Mouse (Mus musculus): ENCODE data around the gene Galnt6.
A peak's percentile ranks its signal among the peaks of the same experiment; 100 is the strongest.
"Not testable (repeated sequence)": the region's sequence is repeated elsewhere in the genome, so short reads cannot be mapped to it uniquely, and the experiment has no call there.

Gene Galnt6

DNA sequence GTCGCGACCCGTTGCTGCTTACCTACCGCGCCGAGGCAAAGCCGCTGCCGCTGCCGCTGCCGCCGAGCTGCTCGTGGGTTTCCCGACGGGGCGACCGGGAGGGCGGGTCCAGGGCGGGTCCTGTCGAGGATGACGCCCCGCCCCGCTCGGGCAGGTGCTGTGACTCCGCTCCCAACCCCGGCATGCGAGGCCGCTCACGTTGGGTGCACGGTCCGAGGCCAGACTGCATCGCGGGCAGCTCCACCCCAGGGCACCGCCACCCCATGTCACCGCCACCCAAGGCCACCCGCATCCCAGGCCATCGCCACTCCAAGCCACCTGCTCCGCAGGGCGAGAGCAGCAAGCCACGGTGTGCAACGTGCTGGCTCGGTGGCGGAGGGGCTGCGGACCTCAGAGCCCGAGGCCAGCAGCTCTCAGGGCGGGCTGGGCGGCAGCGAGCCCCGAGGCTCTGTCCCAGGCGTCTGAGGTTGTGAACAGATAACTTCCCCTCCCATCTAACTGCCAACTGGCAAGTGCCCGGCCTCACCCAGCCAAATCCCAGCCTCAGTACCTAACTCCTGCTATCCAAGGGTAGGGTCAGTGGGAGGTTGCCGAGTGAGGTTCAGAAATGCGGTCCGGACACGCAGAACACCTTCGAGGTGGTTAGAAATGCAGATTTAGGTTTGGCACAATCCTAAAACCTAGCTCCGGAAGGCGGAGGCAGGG is at the start of gene Galnt6:
Gene Galnt6 (minus strand): TSS at position 96 of the 705 bp plus-strand sequence.
- DNase-seq = no peak

DNA sequence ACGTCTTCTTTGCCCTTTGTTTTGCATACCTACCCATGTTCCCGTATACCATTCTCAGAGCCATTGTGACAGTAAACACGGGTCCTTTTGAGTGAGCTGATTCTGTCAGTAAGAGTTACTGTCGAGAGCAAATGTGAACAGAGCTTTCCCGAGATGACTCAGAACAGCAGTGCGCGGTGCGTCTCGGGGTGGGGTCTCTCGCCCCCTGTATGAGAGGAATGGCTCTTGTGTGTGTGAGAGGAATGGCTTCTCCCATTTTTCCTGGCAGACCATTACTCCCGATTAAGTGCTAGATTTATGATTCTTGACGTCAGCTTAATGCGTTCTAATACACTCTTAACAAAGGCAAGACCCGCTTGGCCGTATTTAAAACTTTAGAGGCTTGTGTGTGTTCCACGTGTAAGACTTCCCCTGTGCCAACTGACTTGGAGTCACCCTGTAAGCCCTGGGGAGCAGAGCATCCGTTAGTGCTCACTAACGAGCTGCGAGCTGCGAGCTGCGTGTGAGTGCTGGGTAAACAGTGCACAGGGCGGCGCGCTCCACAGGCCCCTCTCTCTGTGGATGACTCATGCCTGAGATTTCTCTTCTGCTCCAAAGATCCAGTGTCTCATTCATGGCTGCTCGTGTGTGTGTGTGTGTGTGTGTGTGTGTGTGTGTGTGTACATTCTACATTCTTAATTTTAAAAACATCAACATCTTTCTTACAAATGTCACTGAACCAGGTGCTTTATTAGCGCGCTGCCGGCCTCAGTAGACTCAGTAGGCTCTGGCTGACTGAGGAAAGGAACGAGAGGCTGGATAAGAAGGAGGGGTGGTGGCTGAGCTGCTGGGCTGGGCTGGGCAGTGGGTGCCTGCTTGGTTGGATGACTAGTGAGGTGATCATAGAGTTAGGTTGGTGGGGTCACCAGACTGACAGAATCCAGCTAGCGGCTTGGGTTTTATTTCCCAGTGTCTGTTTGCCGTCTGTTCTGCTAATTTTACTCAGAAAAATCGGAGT is 48.1 kb upstream of the Galnt6 start:
- no peak for DNase-seq

DNA sequence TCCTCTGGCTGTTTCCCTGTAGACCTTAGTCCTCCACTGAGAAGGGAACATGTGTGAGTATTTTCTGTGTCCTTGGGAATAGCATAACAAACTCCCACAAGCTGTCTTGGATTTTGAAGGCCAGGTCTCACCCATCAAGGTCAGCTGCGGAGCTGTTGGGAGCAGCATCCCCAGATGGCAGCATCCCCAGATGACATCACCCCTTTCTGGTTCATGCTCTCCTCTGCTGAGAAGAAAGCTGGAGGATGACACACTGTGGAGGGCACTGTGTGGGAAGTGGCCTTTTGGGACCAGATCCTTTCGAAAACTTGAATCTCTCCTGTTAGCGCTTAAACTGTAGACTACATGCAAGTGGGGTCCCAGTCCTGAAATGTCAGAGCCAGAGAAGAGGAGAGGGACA is 47.2 kb upstream of the Galnt6 start:
- no peak for DNase-seq

DNA sequence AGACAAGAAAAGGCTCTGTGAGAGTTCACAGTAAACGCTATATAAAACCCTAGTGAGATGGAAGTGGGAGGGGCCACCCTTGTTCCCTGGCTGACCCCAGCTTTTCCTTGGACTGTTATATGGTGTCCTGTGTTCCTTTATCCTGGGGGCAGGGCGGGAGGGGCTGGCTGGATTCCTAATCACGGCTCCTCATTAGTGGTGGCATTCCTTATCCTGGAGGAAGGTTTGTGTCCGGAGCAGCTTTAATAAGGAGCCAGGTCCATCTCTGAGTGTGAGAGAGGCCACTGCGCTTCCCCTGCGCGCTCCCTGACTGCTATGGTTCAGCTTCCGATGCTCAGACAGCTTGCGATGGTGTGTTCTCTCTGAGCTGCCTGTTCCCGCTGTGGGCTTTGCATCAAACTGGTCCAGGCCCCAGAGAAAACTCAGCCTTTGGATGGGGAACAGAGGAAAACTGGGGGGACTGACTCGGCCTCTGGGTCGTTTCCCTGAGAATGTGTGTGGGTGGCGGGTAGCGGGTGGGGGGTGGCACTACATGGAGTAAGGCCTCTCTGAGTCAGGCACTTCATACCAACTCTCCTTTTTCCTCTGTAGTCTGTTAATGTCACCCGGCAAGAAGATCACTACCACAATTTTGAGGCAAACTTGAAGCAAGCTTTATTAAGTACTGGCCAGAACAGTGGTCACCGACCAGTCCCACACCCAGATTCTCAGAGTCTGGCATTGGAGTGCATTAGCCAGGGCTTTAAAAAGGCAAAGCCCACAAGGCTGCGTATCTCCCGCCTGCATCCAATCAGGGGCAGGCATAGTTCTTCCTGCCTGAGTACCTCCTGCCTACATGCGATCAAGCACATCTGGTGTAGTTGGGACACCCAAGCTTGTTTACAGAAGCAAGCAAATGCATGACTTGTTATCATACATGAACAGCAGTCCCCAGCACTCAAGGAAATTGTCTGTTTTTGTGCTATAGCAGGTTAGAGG is 46.3 kb upstream of the Galnt6 start:
- no peak for DNase-seq

DNA sequence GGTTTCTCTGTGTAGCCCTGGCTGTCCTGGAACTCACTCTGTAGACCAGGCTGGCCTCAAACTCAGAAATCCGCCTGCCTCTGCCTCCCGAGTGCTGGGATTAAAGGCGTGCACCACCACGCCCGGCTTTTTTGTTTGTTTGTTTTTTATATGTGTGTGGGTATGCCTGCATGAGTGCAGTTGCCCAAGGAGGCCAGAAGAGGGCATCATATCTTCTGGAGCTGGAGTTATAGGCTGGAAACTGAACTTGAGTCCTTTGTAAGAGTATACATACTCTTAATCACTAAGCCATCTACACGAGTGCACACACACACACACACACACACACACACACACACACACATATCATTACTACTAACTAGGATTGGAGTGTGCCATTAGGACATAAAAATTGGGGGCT is 44.7 kb upstream of the Galnt6 start:
- not testable (repeated sequence) for DNase-seq

DNA sequence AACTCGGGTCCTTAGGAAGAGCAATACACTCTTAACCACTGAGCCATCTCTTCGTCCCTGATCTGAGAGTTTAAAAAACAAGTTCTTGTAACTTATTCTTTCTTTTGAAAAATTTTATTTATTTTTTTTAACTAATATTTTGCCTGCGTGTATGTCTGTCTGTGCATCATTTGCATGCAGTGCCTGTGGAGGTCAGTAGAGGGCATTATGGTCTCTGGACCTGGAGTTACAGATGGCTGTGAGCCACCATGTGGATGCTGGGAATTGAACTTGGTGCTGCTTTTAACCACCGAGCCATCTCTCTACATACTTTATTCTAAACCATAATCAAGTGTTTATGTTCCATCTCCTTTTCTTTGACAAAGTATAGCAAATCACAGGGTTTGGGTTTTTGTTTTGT is 43.5 kb upstream of the Galnt6 start:
- DNase-seq = no peak

DNA sequence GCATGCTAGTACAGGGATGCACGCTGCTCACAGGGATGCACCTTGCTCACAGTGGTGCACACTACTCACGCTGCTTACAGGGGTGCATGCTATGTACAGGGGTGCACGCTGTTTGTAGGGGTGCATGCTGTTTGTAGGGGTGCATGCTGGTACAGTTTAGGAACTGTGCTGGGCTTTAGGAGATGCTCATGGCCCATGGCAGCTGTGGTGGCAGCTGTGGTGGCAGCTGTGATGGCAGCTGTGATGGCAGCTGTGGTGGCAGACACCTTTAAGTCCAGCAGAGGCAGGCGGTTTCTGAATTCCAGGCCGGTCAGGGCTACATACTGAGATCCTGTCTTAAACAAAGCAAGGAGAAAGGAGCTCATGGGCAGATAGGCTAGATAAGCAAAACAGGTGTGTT is 41.2 kb upstream of the Galnt6 start:
- no peak for DNase-seq

DNA sequence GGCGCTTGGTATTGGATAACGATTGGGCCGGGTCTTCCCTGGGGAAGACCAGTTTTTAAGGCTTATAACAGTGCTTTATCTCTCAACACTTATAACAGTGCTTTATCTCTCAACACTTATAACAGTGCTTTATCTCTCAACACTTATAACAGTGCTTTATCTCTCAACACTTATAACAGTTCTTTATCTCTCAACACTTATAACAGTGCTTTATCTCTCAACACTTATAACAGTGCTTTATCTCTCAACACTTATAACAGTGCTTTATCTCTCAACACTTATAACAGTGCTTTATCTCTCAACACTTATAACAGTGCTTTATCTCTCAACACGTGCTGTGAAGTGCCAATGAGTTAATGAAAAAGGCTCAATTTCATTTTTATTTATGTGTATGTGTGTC is 39.8 kb upstream of the Galnt6 start:
- DNase-seq = not testable (repeated sequence)

DNA sequence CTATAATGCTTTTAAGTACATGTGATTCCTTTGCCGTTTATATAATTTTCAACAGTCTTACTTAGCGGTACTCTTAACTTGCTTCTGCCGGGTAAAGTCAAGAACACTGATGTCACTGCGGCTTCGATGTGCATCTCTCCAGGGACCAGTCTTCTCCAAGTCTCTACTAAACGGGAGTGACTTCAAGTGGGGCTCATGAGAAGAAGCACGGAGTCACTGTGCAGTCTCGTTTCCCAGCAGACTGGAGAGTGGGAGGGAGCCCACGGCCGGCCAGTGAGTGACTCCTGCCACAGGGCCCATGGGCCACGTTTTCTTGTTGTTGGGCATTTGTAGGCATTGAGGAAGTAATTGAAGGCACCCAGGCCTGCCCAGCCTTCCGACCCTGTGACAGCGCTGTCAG is 38.7 kb upstream of the Galnt6 start:
- no peak for DNase-seq

DNA sequence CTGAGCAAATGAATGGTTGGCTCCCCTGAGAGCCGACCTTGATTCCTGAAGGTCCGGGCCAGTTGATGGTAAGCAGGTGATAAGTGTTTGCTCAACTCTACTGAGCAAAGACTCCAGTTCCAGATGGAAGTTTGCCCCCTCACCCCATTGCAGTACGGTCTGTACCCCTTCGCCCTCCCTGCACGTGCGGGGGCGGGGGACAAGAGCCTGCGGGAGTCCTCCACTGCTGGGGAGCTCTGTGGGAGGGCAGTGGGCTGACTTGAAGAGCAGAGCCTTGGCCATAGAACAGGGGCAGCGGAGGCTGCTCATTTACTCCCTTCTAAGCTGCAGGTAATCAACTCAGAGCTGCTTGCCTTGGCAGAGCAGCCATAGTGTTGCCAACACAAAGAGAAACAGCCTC is 37.6 kb upstream of the Galnt6 start:
- DNase-seq = no peak

DNA sequence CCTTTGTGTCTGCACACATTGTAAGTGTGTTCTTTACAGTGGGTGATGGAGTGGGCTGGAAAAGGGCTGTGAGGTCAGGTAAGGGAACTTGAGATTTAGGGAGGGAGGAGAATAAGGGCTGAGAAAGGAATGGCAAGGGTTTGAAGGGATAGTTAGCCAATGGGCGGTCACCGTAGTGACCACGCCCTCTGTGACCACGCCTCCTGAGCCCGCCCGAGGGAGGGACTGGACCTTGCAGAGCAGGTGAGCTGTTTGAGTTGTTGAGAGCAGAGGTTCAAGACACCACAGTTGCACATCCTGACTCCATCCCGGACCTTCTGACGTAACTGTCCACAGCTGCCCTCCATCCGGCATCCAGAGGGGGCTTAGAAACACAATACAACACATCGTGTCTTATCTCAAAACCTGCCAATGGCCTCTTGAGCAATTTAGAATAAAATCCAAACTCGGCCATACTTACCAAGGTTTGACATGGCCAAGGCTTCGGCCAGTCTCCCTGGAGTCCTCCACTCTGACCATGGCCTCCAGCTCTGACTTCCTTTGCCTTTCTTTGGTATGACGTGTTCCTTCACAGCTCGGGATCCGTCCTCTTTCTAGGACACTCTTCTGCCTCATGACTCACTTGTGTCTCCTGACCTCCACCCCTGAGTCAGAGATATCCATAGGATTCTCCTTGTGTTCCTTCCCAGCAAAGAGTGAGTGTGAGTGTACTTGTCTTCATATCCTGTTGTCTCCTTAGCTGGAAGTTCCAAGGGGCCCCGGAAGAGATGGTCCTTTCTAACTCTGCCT is 35.2 kb upstream of the Galnt6 start:
- no peak for DNase-seq

DNA sequence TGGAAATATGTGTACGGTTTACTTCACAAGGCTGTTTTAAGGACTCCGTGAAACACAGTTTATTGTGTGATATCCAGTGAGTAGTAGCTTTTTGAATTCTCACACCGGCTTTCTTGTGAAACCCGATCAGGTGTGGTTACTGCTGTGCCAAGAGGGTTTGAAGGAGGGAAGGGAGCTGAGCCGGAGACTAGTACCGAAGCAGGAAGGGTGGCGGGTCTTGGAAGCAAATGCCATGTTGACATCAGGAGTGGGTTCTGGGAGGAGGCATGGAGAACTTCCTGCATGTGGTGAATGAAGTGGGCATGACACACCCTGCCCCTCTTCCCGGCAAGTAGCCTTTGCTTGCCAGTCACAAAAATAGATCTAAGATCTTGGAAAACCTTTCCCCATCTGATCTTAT is 33.5 kb upstream of the Galnt6 start:
- no peak for DNase-seq

DNA sequence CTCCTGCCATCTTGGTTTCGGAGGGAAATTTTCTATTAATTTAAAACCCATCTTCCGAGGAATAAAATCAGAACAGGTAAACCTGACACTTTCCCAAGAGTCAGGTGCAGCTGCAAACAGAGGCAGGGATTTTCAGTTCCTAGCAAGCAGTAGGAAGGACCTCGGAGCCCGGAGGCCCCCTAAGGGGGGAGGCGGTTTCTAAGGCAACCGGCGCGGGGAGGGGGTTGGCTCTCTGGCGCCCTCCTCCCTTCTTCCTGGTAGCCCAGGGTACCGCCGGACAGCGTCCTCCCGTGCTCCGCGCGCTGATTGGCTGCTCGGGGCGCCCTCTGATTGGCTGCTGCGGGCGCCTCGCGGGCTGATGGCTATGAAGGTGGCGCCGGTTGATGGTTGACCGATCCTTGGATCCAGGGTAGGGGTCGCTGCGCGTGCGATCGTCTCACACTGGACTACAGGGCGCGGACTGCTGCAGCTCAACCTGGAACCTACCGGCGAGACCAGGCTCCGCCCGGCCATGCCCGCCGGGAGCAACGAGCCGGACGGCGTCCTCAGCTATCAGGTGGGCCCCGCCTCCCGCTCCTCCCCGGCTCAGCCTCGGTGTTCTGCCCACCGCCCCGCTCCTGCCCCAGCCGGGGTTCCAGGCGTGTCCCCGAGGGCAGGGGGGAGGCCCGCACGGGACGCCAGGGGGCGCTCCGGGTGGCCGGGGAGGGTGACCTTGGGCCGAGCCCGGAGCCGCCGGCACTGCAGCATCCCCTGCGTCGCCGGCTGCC is 32.4 kb upstream of the Galnt6 start, which contains the start of gene Slc4a8:
Gene Slc4a8 (plus strand): TSS at position 329 of the 767 bp plus-strand sequence.
- DNase-seq = peak; percentile 94

DNA sequence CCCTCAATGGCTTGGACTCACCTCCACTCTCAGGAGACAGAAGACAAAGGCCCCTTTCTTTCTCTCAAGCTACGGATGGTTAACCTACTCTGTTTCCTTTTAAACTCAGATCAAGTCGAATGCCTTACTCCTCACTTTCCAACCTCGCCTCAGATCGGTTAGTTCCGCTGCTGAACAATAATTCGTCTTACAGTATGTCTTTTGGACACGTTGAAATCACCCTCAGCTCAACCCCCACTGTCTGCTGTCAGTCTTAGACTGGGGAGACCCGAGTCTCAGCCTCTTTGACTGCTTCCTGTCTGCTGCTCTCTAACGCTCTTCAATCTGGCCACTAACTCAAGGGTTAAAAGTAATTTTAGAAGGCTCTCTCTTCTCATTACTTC is 31.9 kb upstream of the Galnt6 start:
- DNase-seq = no peak

DNA sequence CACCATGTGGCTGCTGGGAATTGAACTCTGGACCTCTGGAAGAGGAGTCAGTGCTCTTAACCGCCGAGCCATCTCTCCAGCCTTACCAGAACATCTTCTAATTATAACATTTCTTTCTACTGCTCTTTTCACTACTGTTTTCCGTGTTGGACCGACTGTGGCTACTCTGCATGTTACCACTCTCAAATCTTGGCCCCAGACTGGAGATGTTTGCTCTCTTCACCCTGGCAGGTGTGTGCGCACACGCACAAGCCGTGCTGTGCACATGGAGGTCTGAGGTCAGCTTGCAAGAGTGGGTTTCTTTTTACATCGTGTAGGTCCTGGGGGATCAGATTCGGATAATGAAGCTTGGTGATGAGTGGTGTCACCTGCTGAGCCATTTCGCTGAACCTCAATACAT is 30.1 kb upstream of the Galnt6 start:
- no peak for DNase-seq

DNA sequence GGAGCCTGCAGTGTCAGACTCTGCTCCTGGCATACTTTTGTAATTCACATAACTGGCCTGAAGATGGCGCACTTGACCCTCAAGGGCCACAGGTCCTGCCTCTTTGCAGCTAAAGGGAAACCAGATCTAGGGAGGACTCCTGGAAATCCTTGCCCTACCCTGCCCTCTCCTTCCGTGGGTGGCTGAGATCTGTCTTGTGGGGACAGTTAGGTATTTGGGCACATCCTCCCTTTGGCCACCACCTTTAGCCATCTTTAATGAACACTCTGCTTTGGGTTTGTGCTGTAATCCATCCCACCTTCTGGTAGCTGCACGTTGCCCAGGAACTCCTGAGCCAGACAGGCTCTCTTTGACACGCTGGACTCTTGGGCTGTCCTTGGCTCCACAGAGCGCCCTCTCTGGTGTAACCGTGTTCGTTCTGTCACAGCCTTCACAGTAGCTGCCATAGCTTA is 28.4 kb upstream of the Galnt6 start:
- peak; percentile 72 for DNase-seq

DNA sequence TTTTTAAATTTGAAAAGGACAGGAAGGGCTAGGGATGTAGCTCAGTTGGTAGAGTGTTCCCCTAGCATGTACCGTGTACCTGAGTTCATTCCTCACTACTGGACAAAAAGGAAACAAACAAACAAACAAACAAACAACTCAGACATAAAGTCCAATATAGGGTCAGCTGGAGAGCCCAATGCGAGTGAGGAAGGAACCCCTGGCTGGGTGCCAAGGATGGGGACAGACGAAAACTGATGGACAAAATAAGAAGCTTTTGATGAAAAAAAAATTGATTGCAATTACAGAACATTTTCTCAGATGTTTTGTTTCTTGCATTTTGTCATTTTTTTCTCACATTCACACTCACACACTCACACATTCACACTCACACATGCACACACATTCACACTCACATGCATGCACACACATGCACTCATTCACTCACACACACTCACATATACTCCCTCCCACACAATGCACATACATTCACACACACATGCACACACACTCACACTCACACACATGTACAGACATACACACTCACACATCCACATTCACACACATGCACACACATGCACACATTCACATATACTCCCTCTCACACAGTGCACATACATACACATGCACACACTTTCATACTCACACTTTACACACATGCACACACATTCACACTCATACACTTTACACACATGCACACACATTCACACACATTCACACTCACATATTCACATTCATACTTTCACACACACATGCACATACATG is 26.9 kb upstream of the Galnt6 start:
- no peak for DNase-seq

DNA sequence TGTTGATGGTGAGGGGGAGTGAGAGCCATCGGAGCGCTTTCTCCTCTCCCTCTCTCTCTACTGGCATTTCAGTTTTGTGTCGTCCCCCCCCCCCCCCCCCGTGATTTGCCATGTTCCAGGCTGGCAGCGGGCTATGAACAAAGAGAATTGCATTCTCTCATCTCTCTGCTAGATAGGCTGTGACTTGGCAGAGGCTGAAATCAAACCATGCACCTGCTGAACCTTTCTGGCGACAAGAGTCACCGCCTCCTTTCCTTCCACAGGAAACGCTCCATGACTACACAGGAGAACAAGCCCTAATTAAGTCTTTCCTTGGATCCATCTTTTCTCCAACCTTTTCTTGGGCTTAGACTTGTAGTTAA is 26.3 kb upstream of the Galnt6 start:
- no peak for DNase-seq

DNA sequence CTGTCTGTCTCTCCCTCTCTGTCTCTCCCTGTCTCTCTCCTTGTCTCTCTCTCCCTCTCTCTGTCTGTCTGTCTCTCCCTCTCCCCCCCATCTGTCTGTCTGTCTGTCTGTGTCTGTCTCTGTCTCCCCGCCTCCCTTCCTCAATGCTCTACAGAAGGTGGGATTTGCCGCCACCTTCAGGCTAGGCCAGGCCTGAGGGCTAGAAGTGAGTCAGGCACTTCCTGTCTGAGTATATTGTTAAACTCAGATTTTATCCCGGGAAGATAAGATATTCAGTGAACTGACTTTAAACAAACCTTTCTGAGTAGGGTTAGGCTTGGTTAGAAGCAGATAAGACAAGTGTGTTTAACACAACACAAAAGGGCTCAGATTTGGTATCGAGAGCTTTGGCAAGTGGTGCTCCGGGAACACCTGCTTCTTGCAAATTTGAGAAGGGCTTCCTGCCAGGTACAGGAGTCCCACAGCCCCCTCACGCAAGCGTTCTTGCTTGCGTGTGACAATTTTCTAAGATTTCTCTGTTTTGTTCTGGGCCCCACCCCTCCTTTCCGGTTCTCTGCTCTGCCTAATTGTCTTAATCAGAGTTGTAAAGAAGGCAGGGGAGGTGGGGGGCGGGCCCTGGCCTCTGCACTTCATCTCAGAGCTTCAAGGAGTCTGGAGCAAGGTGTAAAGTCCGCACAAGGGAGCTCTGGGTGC is 25.8 kb upstream of the Galnt6 start:
- DNase-seq = no peak

DNA sequence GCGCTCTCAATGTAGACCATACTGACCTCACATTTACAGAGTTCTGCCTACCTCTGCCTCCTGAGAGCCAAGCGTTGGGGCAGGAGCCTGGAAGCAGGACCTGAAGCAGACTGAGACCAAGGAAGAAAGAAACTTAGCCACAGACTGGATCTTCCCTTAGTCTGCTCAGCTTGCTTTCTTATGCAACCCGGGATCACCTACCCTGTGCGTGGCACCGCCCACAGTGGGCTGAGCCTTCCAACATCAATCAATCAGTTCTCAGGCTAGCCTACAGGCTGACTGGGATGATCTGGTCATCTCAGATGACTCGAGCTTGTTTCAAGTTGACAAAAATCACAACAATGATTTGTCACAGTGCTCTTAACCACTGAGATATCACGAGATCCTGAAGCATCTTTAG is 24.9 kb upstream of the Galnt6 start:
- DNase-seq = no peak

Data from cerebellum, adult 9-11 months (tissue).